Mouse (Mus musculus): Measurements from ENCODE around the gene Haus7. TPM values are rescaled to one million over a fixed set of nuclear protein-coding genes. Genes with fewer than 3 reads are reported as not detected.

Gene Haus7
- polyA plus RNA-seq, 1 experiment: 12.9 TPM

DNA sequence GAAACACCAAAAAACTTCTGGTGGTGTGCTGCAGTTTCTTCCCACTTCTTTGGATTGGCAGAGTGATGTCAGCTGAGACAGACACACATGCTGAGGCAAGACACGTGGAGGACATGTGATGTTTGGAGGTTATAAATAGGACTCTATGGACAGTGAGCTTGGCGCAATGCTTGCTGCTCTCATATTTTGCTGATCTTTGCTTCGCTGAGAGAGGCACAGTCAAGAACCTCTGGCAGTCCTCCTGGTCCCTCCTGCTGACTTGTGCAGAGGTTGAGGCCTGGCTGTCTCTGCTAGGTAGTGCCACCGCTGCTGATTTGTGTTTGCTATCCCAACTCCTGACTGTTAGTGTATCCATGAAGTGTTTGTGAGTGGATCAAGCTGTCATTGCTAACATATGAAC, 67.4 kb downstream of the Haus7 start:
- Histone ChIP-seq H3K27me3 (replicated peaks; ENCODE audit: control insufficient read depth, insufficient read depth, low read length) (no peaks in the 10 kb centered on the region), H3K4me3 (ENCODE audit: insufficient read depth, low read depth, low read length) (no peak overlapping the region), H3K27ac (ENCODE audit: insufficient read depth, low read depth, low read length) (no peak overlapping the region), H3K4me1 (ENCODE audit: control insufficient read depth, insufficient read depth, low read length) (no peaks in the 10 kb centered on the region), H3K36me3 (ENCODE audit: control insufficient read depth, insufficient read depth, low read length) (no peaks in the 10 kb centered on the region)
- WGBS: 86% methylated on average over 4 of the region's 4 CpGs
- TF ChIP-seq POLR2A (IDR thresholded peaks at IDR 0.05; ENCODE audit: low read depth, low read length): no peak
- TF ChIP-seq CTCF (conservative IDR thresholded peaks at IDR 0.05; ENCODE audit: insufficient read depth, insufficient read length, low read depth, low read length): no peak
- DNase-seq: no peak

Other genes with a start within 250 kb of the Haus7 start
- gene Xlr4b, start 244.7 kb downstream of the Haus7 start, polyA plus RNA-seq (2012; rRNA removed): 0.38 TPM in 1 of 2 replicates, not detected in the other
- 7.6 and 9.9 TPM in 2 replicates for gene F8a, start 230.8 kb downstream of the Haus7 start, polyA plus RNA-seq (2012; rRNA removed)
- not detected in 2 replicates for gene Xlr4c, start 215.9 kb downstream of the Haus7 start, polyA plus RNA-seq (2012; rRNA removed)
- not detected in 2 replicates for gene Xlr3c, start 193.7 kb downstream of the Haus7 start, polyA plus RNA-seq (2012; rRNA removed)
- gene Xlr5a, start 166.1 kb downstream of the Haus7 start, polyA plus RNA-seq (2012; rRNA removed): not detected in 2 replicates
- gene Xlr5c, start 166.1 kb downstream of the Haus7 start, polyA plus RNA-seq (2012; rRNA removed): 0.11 TPM in 1 of 2 replicates, not detected in the other
- gene Gm45015, start 122.2 kb downstream of the Haus7 start, polyA plus RNA-seq (2012; rRNA removed): not detected in 2 replicates
- gene Zfp275, start 116.4 kb downstream of the Haus7 start, polyA plus RNA-seq (2012; rRNA removed): 6.3 and 6.8 TPM in 2 replicates
- gene Gm18336, start 60.3 kb downstream of the Haus7 start, polyA plus RNA-seq (2012; rRNA removed): 0.04 TPM in 1 of 2 replicates, not detected in the other
- 0.06 TPM in 1 of 2 replicates, not detected in the other for gene Zfp92, start 47.9 kb downstream of the Haus7 start, polyA plus RNA-seq (2012; rRNA removed)
- gene Trex2, start 23.7 kb downstream of the Haus7 start, polyA plus RNA-seq (2012; rRNA removed): not detected in 2 replicates
- 277 and 333 TPM in 2 replicates for gene Bgn, start 24.6 kb upstream of the Haus7 start, polyA plus RNA-seq (2012; rRNA removed)
- 0.11 and 0.13 TPM in 2 replicates for gene Atp2b3, start 44.0 kb upstream of the Haus7 start, polyA plus RNA-seq (2012; rRNA removed)
- 8.4 and 9.2 TPM in 2 replicates for gene Dusp9, start 180.4 kb upstream of the Haus7 start, polyA plus RNA-seq (2012; rRNA removed)
- gene Pnck, start 201.1 kb upstream of the Haus7 start, polyA plus RNA-seq (2012; rRNA removed): 1.3 and 2.3 TPM in 2 replicates
- 228 and 237 TPM in 2 replicates for gene Slc6a8, start 214.1 kb upstream of the Haus7 start, polyA plus RNA-seq (2012; rRNA removed)

Measured in kidney, adult 2 months (tissue).